Mouse (Mus musculus) adipocyte (in vitro differentiated cells): ENCODE results near the gene Mok.

Experiments
- DNase-seq: peaks from one replicate; pipeline ENCODE4 v3.0.0-alpha.2; 2016; ENCODE audit warnings: low spot score

Mok gene

GRCm38 (mm10) chr12:110768562-110768961 lies 72.2 kb downstream of the Mok start:
- no peak for DNase-seq

GRCm38 (mm10) chr12:110764531-110764930 lies 76.2 kb downstream of the Mok start:
- DNase-seq: no peak

GRCm38 (mm10) chr12:110762321-110762720 lies 78.4 kb downstream of the Mok start:
- DNase-seq: no peak

GRCm38 (mm10) chr12:110758932-110759331 lies 81.8 kb downstream of the Mok start:
- DNase-seq: no peak
